Mouse (Mus musculus): ENCODE results near the gene Ctbp2. TPM values are rescaled to one million over a fixed set of nuclear protein-coding genes. Genes with fewer than 3 reads are reported as not detected.

Gene Ctbp2
- total RNA-seq, 1 experiment, result 241 TPM

DNA sequence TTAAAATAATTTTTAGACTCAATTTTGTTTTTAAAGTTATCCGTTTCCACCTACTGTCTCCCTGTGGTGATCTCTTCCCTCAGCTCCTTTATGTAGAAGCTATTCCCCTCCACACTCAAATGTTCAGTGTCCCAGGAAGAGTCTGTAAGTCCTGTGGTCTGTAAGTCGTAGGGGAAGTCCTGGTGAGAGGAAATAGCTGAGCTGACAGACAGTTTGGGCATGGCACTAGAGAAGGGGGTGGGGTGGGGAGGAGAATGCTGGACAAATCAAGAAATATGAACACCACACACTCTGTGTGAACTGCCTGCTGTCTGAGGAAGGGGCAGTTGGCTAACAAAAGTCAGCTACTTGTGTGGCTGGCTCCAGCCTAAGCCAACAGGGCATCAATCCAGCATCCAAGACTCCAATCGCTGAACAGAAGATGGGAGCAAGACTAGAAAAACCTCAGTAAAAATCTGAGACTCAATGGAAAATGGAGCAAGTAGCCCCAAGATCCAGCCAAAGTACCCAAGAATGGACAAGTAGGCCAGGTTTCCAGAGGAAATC lies 76.0 kb downstream of the Ctbp2 start:
- DNase-seq (ENCODE audit: low read depth, low spot score), result no peak
- Histone ChIP-seq H3K27ac (ENCODE audit: insufficient read depth, low read depth, low read length, poor library complexity, severe bottlenecking) (no peak overlapping the region), H3K36me3 (ENCODE audit: control insufficient read depth, insufficient read depth, low read length, poor library complexity, severe bottlenecking) (peaks cover 53% of the 10 kb centered on the region), H3K4me1 (ENCODE audit: control insufficient read depth in 2 of 2, insufficient read depth in 2 of 2, low read length in 2 of 2, poor library complexity in 1 of 2) (peaks cover 11 to 33% of the 10 kb centered on the region in 2 experiments; a peak in 3 of 4 replicates), H3K9me3 (ENCODE audit: control insufficient read depth, insufficient read depth, low read depth, low read length) (no peaks in the 10 kb centered on the region), H3K4me3 (ENCODE audit: insufficient read depth in 1 of 2, low read depth in 1 of 2, low read length in 2 of 2, poor library complexity in 1 of 2, severe bottlenecking in 1 of 2) (no peak overlapping the region), H3K9ac (ENCODE audit: insufficient read depth, low read depth, low read length, poor library complexity, severe bottlenecking) (no peak overlapping the region)
- TF ChIP-seq ZNF384 (IDR thresholded peaks at IDR 0.05; ENCODE audit: low read depth, low read length) (no peak), MAFK (IDR thresholded peaks at IDR 0.05; ENCODE audit: insufficient read depth, low read depth, low read length) (no peak), HCFC1 (IDR thresholded peaks at IDR 0.05; ENCODE audit: borderline replicate concordance, insufficient read depth, low read length) (no peak), ZC3H11A (IDR thresholded peaks at IDR 0.05; ENCODE audit: borderline replicate concordance, low read depth, low read length) (no peak), CHD2 (IDR thresholded peaks at IDR 0.05; ENCODE audit: low read depth, low read length) (no peak)
- in situ Hi-C loops (cut with MboI; ENCODE audit: low sequenced_read_pairs in 2 of 2, unreplicated experiment in 2 of 2), result no loop called here

DNA sequence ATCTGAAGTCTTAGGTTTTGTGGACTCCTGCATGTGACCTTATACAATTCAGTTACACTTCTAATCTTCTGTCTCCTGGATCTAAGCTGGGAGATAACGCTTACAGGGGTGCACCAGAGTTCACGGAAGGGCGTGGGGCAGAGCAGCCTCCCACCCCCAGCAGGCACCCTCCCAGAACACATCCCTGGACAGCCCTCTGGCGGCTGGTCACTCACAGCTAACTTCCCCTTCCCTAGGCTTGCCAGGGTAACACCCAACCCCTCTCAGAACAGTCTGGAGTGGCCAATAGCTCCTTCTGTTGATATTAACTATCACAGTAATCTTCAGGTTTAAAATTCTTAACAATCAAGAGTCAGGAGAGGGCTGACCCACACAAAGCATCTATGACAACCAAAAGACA lies 76.9 kb downstream of the Ctbp2 start:
- peaks cover 45% of the 10 kb centered on the region for H3K36me3 ChIP-seq (ENCODE audit: control insufficient read depth, insufficient read depth, low read length, poor library complexity, severe bottlenecking)

DNA sequence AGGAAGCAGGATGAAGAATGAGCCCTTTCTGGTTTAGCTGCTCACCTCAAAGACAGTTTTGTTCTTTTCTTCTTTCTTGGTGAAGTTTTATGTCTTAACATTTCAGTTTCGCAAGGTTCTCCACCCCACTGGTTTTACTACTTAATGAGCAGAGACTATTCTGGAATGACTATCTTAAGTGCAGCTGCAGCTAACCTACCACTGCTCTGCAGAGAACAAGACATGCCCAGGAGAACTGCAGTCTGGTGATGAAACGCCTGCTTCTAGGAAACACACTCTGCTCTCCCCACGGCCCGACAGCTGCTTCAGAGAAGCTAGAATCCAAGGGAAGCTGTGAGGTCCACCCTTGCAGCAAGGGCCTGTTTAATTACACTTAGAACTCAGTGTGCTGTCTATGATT lies 79.4 kb downstream of the Ctbp2 start:
- Histone ChIP-seq H3K27ac (ENCODE audit: insufficient read depth, low read depth, low read length, poor library complexity, severe bottlenecking) (no peak overlapping the region), H3K4me3 (ENCODE audit: insufficient read depth in 1 of 2, low read depth in 1 of 2, low read length in 2 of 2, poor library complexity in 1 of 2, severe bottlenecking in 1 of 2) (no peak overlapping the region), H3K4me1 (ENCODE audit: control insufficient read depth in 2 of 2, insufficient read depth in 2 of 2, low read length in 2 of 2, poor library complexity in 1 of 2) (peaks cover 21 to 53% of the 10 kb centered on the region in 2 experiments), H3K36me3 (ENCODE audit: control insufficient read depth, insufficient read depth, low read length, poor library complexity, severe bottlenecking) (peaks cover 43% of the 10 kb centered on the region), H3K9ac (ENCODE audit: insufficient read depth, low read depth, low read length, poor library complexity, severe bottlenecking) (no peak overlapping the region), H3K9me3 (ENCODE audit: control insufficient read depth, insufficient read depth, low read depth, low read length) (no peaks in the 10 kb centered on the region)
- TF ChIP-seq CHD2 (IDR thresholded peaks at IDR 0.05; ENCODE audit: low read depth, low read length) (no peak), ZC3H11A (IDR thresholded peaks at IDR 0.05; ENCODE audit: borderline replicate concordance, low read depth, low read length) (no peak), ZNF384 (IDR thresholded peaks at IDR 0.05; ENCODE audit: low read depth, low read length) (no peak), MAFK (IDR thresholded peaks at IDR 0.05; ENCODE audit: insufficient read depth, low read depth, low read length) (no peak), HCFC1 (IDR thresholded peaks at IDR 0.05; ENCODE audit: borderline replicate concordance, insufficient read depth, low read length) (no peak)
- in situ Hi-C loops (cut with MboI; ENCODE audit: low sequenced_read_pairs in 2 of 2, unreplicated experiment in 2 of 2), result no loop called here
- no peak for DNase-seq (ENCODE audit: low read depth, low spot score)

More for the DNA sequence above, 76.9 kb downstream of the Ctbp2 start:
- DNase-seq (ENCODE audit: low read depth, low spot score), result no peak
- Histone ChIP-seq H3K4me3 (ENCODE audit: insufficient read depth in 1 of 2, low read depth in 1 of 2, low read length in 2 of 2, poor library complexity in 1 of 2, severe bottlenecking in 1 of 2) (no peak overlapping the region), H3K9ac (ENCODE audit: insufficient read depth, low read depth, low read length, poor library complexity, severe bottlenecking) (no peak overlapping the region), H3K27ac (ENCODE audit: insufficient read depth, low read depth, low read length, poor library complexity, severe bottlenecking) (no peak overlapping the region), H3K9me3 (ENCODE audit: control insufficient read depth, insufficient read depth, low read depth, low read length) (no peaks in the 10 kb centered on the region), H3K4me1 (ENCODE audit: control insufficient read depth in 2 of 2, insufficient read depth in 2 of 2, low read length in 2 of 2, poor library complexity in 1 of 2) (peaks cover 16 to 34% of the 10 kb centered on the region in 2 experiments)
- in situ Hi-C loops (cut with MboI; ENCODE audit: low sequenced_read_pairs in 2 of 2, unreplicated experiment in 2 of 2), result no loop called here
- TF ChIP-seq ZC3H11A (IDR thresholded peaks at IDR 0.05; ENCODE audit: borderline replicate concordance, low read depth, low read length) (no peak), HCFC1 (IDR thresholded peaks at IDR 0.05; ENCODE audit: borderline replicate concordance, insufficient read depth, low read length) (no peak), ZNF384 (IDR thresholded peaks at IDR 0.05; ENCODE audit: low read depth, low read length) (no peak), MAFK (IDR thresholded peaks at IDR 0.05; ENCODE audit: insufficient read depth, low read depth, low read length) (no peak), CHD2 (IDR thresholded peaks at IDR 0.05; ENCODE audit: low read depth, low read length) (no peak)

DNA sequence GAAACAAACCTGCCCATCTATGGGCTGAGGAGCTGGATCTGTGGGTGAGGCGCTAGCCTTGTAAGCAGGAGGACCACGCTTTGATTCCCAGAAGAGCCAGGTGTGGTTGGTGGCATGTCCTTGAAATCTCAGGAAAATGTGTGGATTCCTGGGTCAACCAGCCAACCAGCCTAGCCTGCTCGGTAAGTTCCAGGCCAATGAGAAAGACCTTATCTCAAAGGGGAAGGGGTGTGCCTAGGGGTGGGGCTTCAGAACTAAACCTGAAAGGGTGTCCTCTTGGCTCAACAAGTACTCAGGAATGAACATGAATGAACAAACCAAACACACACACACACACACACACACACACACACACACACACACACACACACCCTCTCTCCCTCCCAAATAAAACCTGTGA lies 82.4 kb downstream of the Ctbp2 start:
- no peak overlapping the region for H3K9ac ChIP-seq (ENCODE audit: insufficient read depth, low read depth, low read length, poor library complexity, severe bottlenecking)
- H3K4me3 ChIP-seq (ENCODE audit: insufficient read depth in 1 of 2, low read depth in 1 of 2, low read length in 2 of 2, poor library complexity in 1 of 2, severe bottlenecking in 1 of 2), result no peak overlapping the region
- H3K27ac ChIP-seq (ENCODE audit: insufficient read depth, low read depth, low read length, poor library complexity, severe bottlenecking), result peak overlapping the region; percentile 77; the same call in 1 of the 2 replicates
- in situ Hi-C loops (cut with MboI; ENCODE audit: low sequenced_read_pairs in 2 of 2, unreplicated experiment in 2 of 2), result no loop called here
- no peaks in the 10 kb centered on the region for H3K9me3 ChIP-seq (ENCODE audit: control insufficient read depth, insufficient read depth, low read depth, low read length)
- TF ChIP-seq MAFK (IDR thresholded peaks at IDR 0.05; ENCODE audit: insufficient read depth, low read depth, low read length) (no peak), ZC3H11A (IDR thresholded peaks at IDR 0.05; ENCODE audit: borderline replicate concordance, low read depth, low read length) (no peak), HCFC1 (IDR thresholded peaks at IDR 0.05; ENCODE audit: borderline replicate concordance, insufficient read depth, low read length) (no peak), ZNF384 (IDR thresholded peaks at IDR 0.05; ENCODE audit: low read depth, low read length) (no peak), CHD2 (IDR thresholded peaks at IDR 0.05; ENCODE audit: low read depth, low read length) (no peak)
- peaks cover 20 to 59% of the 10 kb centered on the region in 2 experiments for H3K4me1 ChIP-seq (ENCODE audit: control insufficient read depth in 2 of 2, insufficient read depth in 2 of 2, low read length in 2 of 2, poor library complexity in 1 of 2)
- DNase-seq (ENCODE audit: low read depth, low spot score), result peak; percentile 58
- H3K36me3 ChIP-seq (ENCODE audit: control insufficient read depth, insufficient read depth, low read length, poor library complexity, severe bottlenecking), result peaks cover 41% of the 10 kb centered on the region
